Mouse (Mus musculus) lung, embryonic 14.5 days (tissue): ENCODE results near the gene Cd247. TPM values are rescaled to one million over a fixed set of nuclear protein-coding genes. Genes with fewer than 3 reads are reported as not detected.

Experiments
- ATAC-seq: fragments of 200-750 bp; cut with Nextera tagmentation; 2 replicates; pipeline ENCODE4 v1.8.0; 2017; ENCODE audit warnings: mild to moderate bottlenecking, moderate TSS enrichment, moderate library complexity; ENCODE audit not compliant: insufficient read depth
- DNase-seq: peaks from one replicate; pipeline ENCODE4 v3.0.0-alpha.2; 2015
- H3K27ac ChIP-seq: fragments of 300-500 bp; sonication (generic); 2 replicates; pipeline ENCODE4 v1.5.1; 2014; ENCODE audit warnings: low read depth, mild to moderate bottlenecking, moderate library complexity
- H3K27me3 ChIP-seq: fragments of 300-500 bp; sonication (generic); 2 replicates; pipeline ENCODE4 v1.6.1; 2014; ENCODE audit warnings: low read length, control low read depth; ENCODE audit not compliant: insufficient read depth
- H3K36me3 ChIP-seq: fragments of 300-500 bp; sonication (generic); 2 replicates; pipeline ENCODE4 v1.6.1; 2014; ENCODE audit warnings: control low read depth; ENCODE audit not compliant: insufficient read depth
- H3K4me1 ChIP-seq: fragments of 300-500 bp; sonication (generic); 2 replicates; pipeline ENCODE4 v1.6.1; 2014; ENCODE audit warnings: antibody characterized with exemption, control low read depth; ENCODE audit not compliant: insufficient read depth
- H3K4me2 ChIP-seq: fragments of 300-500 bp; sonication (generic); 2 replicates; pipeline ENCODE4 v1.6.1; 2014; ENCODE audit warnings: mild to moderate bottlenecking
- H3K4me3 ChIP-seq: fragments of 300-500 bp; sonication (generic); 2 replicates; pipeline ENCODE4 v1.5.1; 2014; ENCODE audit warnings: low read depth, low read length
- H3K9ac ChIP-seq: fragments of 300-500 bp; sonication (generic); 2 replicates; pipeline ENCODE4 v1.6.1; 2014
- H3K9me3 ChIP-seq: fragments of 300-500 bp; sonication (generic); 2 replicates; pipeline ENCODE4 v1.6.1; 2016; ENCODE audit warnings: low read depth, low read length, control low read depth
- CTCF ChIP-seq: IDR thresholded peaks from 2 replicates; pipeline ENCODE4 v1.5.1; 2016; ENCODE audit warnings: antibody characterized with exemption, low read depth
- WGBS: fragments of 180-500 bp; shearing (Covaris S2); extraction: QIAGEN DNeasy Blood & Tissue Kit; methylation state at CpG from one replicate; pipeline ENCODE4 v1.1.7; 2014; 5-methylcytosine and 5-hydroxymethylcytosine counted together
- polyA plus RNA-seq: library from polyadenylated mRNA; unstranded; fragments of >200 nt; fragmentation: Nextera tagmentation; extraction: Ambion mirVana; gene quantifications from 2 replicates; pipeline ENCODE4 v1.2.1, GENCODE M21; 2014

Gene Cd247
- polyA plus RNA-seq, 1 experiment from 2014 or later, result 1.5 TPM

GRCm38 (mm10) chr1:165775518-165776294, 12.8 kb upstream of the Cd247 start:
- H3K9me3 ChIP-seq, result no peaks in the 10 kb centered on the region
- WGBS, result 51% methylated on average over 19 of the region's 19 CpGs
- H3K4me1 ChIP-seq, result 0 out of 2 replicates have a peak, but pooled peaks cover 3% of the 10 kb centered on the region
- H3K4me2 ChIP-seq, result no peak overlapping the region
- no peak overlapping the region for H3K4me3 ChIP-seq
- H3K27ac ChIP-seq, result no peak overlapping the region
- H3K9ac ChIP-seq, result no peak overlapping the region
- TF ChIP-seq CTCF, result peak; percentile 76
- no peaks in the 10 kb centered on the region; the same call in 1 of the 2 replicates for H3K36me3 ChIP-seq
- ATAC-seq (no peak), DNase-seq (peak; percentile 86)
- no peaks in the 10 kb centered on the region for H3K27me3 ChIP-seq

GRCm38 (mm10) chr1:165779954-165780585, 8.4 kb upstream of the Cd247 start:
- ATAC-seq (peak; percentile 73), DNase-seq (peak; percentile 85)
- Histone ChIP-seq H3K9me3 (no peaks in the 10 kb centered on the region), H3K4me3 (peak overlapping the region; percentile 26), H3K4me1 (no peaks in the 10 kb centered on the region), H3K36me3 (no peaks in the 10 kb centered on the region), H3K27ac (no peak overlapping the region), H3K9ac (peak overlapping the region; percentile 5), H3K27me3 (peaks cover 3% of the 10 kb centered on the region; the same call in 1 of the 2 replicates), H3K4me2 (peak overlapping the region; percentile 59)
- 4% methylated on average over 13 of the region's 13 CpGs for WGBS
- peak; percentile 59 for TF ChIP-seq CTCF

GRCm38 (mm10) chr1:165780586-165781111, 7.8 kb upstream of the Cd247 start:
- Histone ChIP-seq H3K4me1 (no peaks in the 10 kb centered on the region), H3K9me3 (no peaks in the 10 kb centered on the region), H3K27me3 (peaks cover 3% of the 10 kb centered on the region; the same call in 1 of the 2 replicates), H3K27ac (no peak overlapping the region), H3K4me2 (peak overlapping the region; percentile 59), H3K36me3 (no peaks in the 10 kb centered on the region), H3K4me3 (peak overlapping the region; percentile 26), H3K9ac (peak overlapping the region; percentile 5)
- TF ChIP-seq CTCF, result peak; percentile 90
- peak; percentile 48; the same call in 1 of the 2 replicates for ATAC-seq
- 4% methylated on average over 20 of the region's 20 CpGs for WGBS
- DNase-seq, result peak; percentile 55

- Histone ChIP-seq H3K4me2 (no peak overlapping the region), H3K4me1 (no peaks in the 10 kb centered on the region), H3K9me3 (no peaks in the 10 kb centered on the region), H3K36me3 (no peaks in the 10 kb centered on the region), H3K9ac (no peak overlapping the region), H3K27me3 (peaks cover 3% of the 10 kb centered on the region; the same call in 1 of the 2 replicates), H3K27ac (no peak overlapping the region), H3K4me3 (no peak overlapping the region)
- 75% methylated on average over 9 of the region's 9 CpGs for WGBS
- ATAC-seq (no peak), DNase-seq (no peak)
- TF ChIP-seq CTCF, result no peak
Observed at GRCm38 (mm10) chr1:165781426-165781825, 7.1 kb upstream of the Cd247 start.

GRCm38 (mm10) chr1:165781911-165782310, 6.6 kb upstream of the Cd247 start:
- ATAC-seq, result no peak
- Histone ChIP-seq H3K27me3 (peaks cover 3% of the 10 kb centered on the region; the same call in 1 of the 2 replicates), H3K4me3 (no peak overlapping the region), H3K27ac (no peak overlapping the region), H3K9me3 (no peaks in the 10 kb centered on the region), H3K4me2 (no peak overlapping the region), H3K9ac (no peak overlapping the region), H3K4me1 (no peaks in the 10 kb centered on the region), H3K36me3 (no peaks in the 10 kb centered on the region)
- DNase-seq, result no peak
- 78% methylated on average over 12 of the region's 12 CpGs for WGBS
- TF ChIP-seq CTCF, result no peak

GRCm38 (mm10) chr1:165786296-165786695, 2.2 kb upstream of the Cd247 start:
- no peak overlapping the region for H3K4me3 ChIP-seq
- H3K27ac ChIP-seq, result no peak overlapping the region
- peak; percentile 67; the same call in 1 of the 2 replicates for ATAC-seq
- H3K9me3 ChIP-seq, result no peaks in the 10 kb centered on the region
- WGBS, result 28% methylated on average over 11 of the region's 11 CpGs
- H3K36me3 ChIP-seq, result no peaks in the 10 kb centered on the region
- 0 out of 2 replicates have a peak overlapping the region, but pooled peaks have one; percentile 15 for H3K4me2 ChIP-seq
- peak; percentile 69 for DNase-seq
- no peak for TF ChIP-seq CTCF
- peaks cover under 1% of the 10 kb centered on the region; the same call in 1 of the 2 replicates for H3K27me3 ChIP-seq
- no peak overlapping the region for H3K9ac ChIP-seq
- H3K4me1 ChIP-seq, result no peaks in the 10 kb centered on the region

GRCm38 (mm10) chr1:165789066-165789660, 682 bp downstream of the Cd247 start:
- WGBS, result 79% methylated on average over 17 of the region's 17 CpGs
- H3K9me3 ChIP-seq, result no peaks in the 10 kb centered on the region
- no peak overlapping the region for H3K4me2 ChIP-seq
- no peaks in the 10 kb centered on the region for H3K27me3 ChIP-seq
- H3K27ac ChIP-seq, result no peak overlapping the region
- DNase-seq (no peak), ATAC-seq (no peak)
- H3K36me3 ChIP-seq, result no peaks in the 10 kb centered on the region
- H3K4me3 ChIP-seq, result no peak overlapping the region
- no peak overlapping the region for H3K9ac ChIP-seq
- H3K4me1 ChIP-seq, result no peaks in the 10 kb centered on the region
- TF ChIP-seq CTCF, result no peak
